Mouse (Mus musculus) lung, postnatal 0 days (tissue): ENCODE measurements at regions not wholly inside any gene's neighbourhood (a gene's known extent, or its start where the extent isn't known, plus 50 kb on each side); places are given as distances from the start of the nearest gene placed in this dataset.

Source experiments
- CTCF ChIP-seq: IDR thresholded peaks from 2 replicates; pipeline ENCODE4 v1.5.1; 2016; ENCODE audit warnings: antibody characterized with exemption, mild to moderate bottlenecking
- EP300 ChIP-seq: IDR thresholded peaks from 2 replicates; pipeline ENCODE4 v1.6.1; 2016; ENCODE audit warnings: antibody characterized with exemption, mild to moderate bottlenecking, control low read depth

- TF ChIP-seq CTCF (no peak), EP300 (no peak)
These were observed 799.7 kb downstream of the Diaph2 start for GRCm38 (mm10) chrX:130549275-130549674.
